Mouse (Mus musculus) lung, embryonic 14.5 days (tissue): ENCODE results near the gene Gfra4. TPM values are rescaled to one million over a fixed set of nuclear protein-coding genes. Genes with fewer than 3 reads are reported as not detected.
A peak's percentile ranks its signal among the peaks of the same experiment; 100 is the strongest.

Experiments used
- ATAC-seq: fragments of 200-750 bp; cut with Nextera tagmentation; 2 replicates; pipeline ENCODE4 v1.8.0; 2017; ENCODE audit warnings: mild to moderate bottlenecking, moderate TSS enrichment, moderate library complexity; ENCODE audit not compliant: insufficient read depth
- DNase-seq: peaks from one replicate; pipeline ENCODE4 v3.0.0-alpha.2; 2015
- H3K27ac ChIP-seq: fragments of 300-500 bp; sonication (generic); 2 replicates; pipeline ENCODE4 v1.5.1; 2014; ENCODE audit warnings: low read depth, mild to moderate bottlenecking, moderate library complexity
- H3K27me3 ChIP-seq: fragments of 300-500 bp; sonication (generic); 2 replicates; pipeline ENCODE4 v1.6.1; 2014; ENCODE audit warnings: low read length, control low read depth; ENCODE audit not compliant: insufficient read depth
- H3K36me3 ChIP-seq: fragments of 300-500 bp; sonication (generic); 2 replicates; pipeline ENCODE4 v1.6.1; 2014; ENCODE audit warnings: control low read depth; ENCODE audit not compliant: insufficient read depth
- H3K4me1 ChIP-seq: fragments of 300-500 bp; sonication (generic); 2 replicates; pipeline ENCODE4 v1.6.1; 2014; ENCODE audit warnings: antibody characterized with exemption, control low read depth; ENCODE audit not compliant: insufficient read depth
- H3K4me2 ChIP-seq: fragments of 300-500 bp; sonication (generic); 2 replicates; pipeline ENCODE4 v1.6.1; 2014; ENCODE audit warnings: mild to moderate bottlenecking
- H3K4me3 ChIP-seq: fragments of 300-500 bp; sonication (generic); 2 replicates; pipeline ENCODE4 v1.5.1; 2014; ENCODE audit warnings: low read depth, low read length
- H3K9ac ChIP-seq: fragments of 300-500 bp; sonication (generic); 2 replicates; pipeline ENCODE4 v1.6.1; 2014
- H3K9me3 ChIP-seq: fragments of 300-500 bp; sonication (generic); 2 replicates; pipeline ENCODE4 v1.6.1; 2016; ENCODE audit warnings: low read depth, low read length, control low read depth
- CTCF ChIP-seq: IDR thresholded peaks from 2 replicates; pipeline ENCODE4 v1.5.1; 2016; ENCODE audit warnings: antibody characterized with exemption, low read depth
- WGBS: fragments of 180-500 bp; shearing (Covaris S2); extraction: QIAGEN DNeasy Blood & Tissue Kit; methylation state at CpG from one replicate; pipeline ENCODE4 v1.1.7; 2014; 5-methylcytosine and 5-hydroxymethylcytosine counted together
- polyA plus RNA-seq: library from polyadenylated mRNA; unstranded; fragments of >200 nt; fragmentation: Nextera tagmentation; extraction: Ambion mirVana; gene quantifications from 2 replicates; pipeline ENCODE4 v1.2.1, GENCODE M21; 2014

The Gfra4 gene
- polyA plus RNA-seq, 1 experiment from 2014 or later: 13.5 TPM

GRCm38 (mm10) chr2:131072536-131072935 lies 29.6 kb upstream of the Gfra4 start:
- H3K9ac ChIP-seq: no peak overlapping the region
- H3K4me1 ChIP-seq: no peaks in the 10 kb centered on the region
- no peak for TF ChIP-seq CTCF
- DNase-seq (no peak), ATAC-seq (no peak)
- H3K27ac ChIP-seq: no peak overlapping the region
- H3K4me2 ChIP-seq: no peak overlapping the region
- H3K27me3 ChIP-seq: no peaks in the 10 kb centered on the region
- H3K36me3 ChIP-seq: no peaks in the 10 kb centered on the region
- H3K9me3 ChIP-seq: no peaks in the 10 kb centered on the region
- 75% methylated on average over 10 of the region's 10 CpGs for WGBS
- H3K4me3 ChIP-seq: no peak overlapping the region

GRCm38 (mm10) chr2:131067481-131067880 lies 24.6 kb upstream of the Gfra4 start:
- peak; percentile 86 for DNase-seq
- TF ChIP-seq CTCF: no peak

DNA sequence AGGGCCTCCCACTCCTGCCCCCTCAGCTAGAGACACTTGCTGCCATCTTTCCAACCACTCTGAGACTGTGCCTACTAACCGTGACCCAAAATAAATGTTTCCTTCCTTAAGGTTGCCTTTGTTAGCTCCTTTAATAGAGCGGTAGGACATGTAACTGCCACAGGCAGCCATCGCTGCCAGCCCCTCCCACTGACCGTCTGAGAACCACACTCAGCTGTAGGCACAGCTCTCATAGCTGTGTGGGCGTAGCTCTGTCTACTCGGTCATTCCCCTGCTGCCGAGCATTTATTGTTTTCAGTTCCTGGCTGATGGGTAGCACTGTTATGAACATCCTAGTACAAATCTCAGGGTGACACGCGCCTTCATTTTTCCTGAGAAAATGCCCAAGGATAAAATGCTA lies 23.5 kb upstream of the Gfra4 start:
- no peak for TF ChIP-seq CTCF
- Histone ChIP-seq H3K4me1 (0 out of 2 replicates have a peak, but pooled peaks cover 5% of the 10 kb centered on the region), H3K27me3 (peaks cover 25% of the 10 kb centered on the region; the same call in 1 of the 2 replicates), H3K9me3 (no peaks in the 10 kb centered on the region), H3K4me3 (no peak overlapping the region), H3K36me3 (no peaks in the 10 kb centered on the region), H3K27ac (no peak overlapping the region), H3K4me2 (no peak overlapping the region), H3K9ac (no peak overlapping the region)
- DNase-seq (no peak), ATAC-seq (no peak)
- WGBS: 57% methylated on average over 9 of the region's 9 CpGs

More at GRCm38 (mm10) chr2:131067481-131067880, 24.6 kb upstream of the Gfra4 start:
- no peak overlapping the region for H3K4me2 ChIP-seq
- H3K27me3 ChIP-seq: peaks cover 22% of the 10 kb centered on the region; the same call in 1 of the 2 replicates
- WGBS: 39% methylated on average over 6 of the region's 6 CpGs
- ATAC-seq: peak; percentile 53; the same call in 1 of the 2 replicates
- H3K4me3 ChIP-seq: no peak overlapping the region
- H3K36me3 ChIP-seq: no peaks in the 10 kb centered on the region
- H3K4me1 ChIP-seq: 0 out of 2 replicates have a peak, but pooled peaks cover 5% of the 10 kb centered on the region
- H3K9me3 ChIP-seq: no peaks in the 10 kb centered on the region
- no peak overlapping the region for H3K9ac ChIP-seq
- no peak overlapping the region for H3K27ac ChIP-seq

GRCm38 (mm10) chr2:131063404-131063864 lies 20.5 kb upstream of the Gfra4 start, which contains the start of gene Adam33:
Gene Adam33 (minus strand): TSS chr2:131063814.
- ATAC-seq (peak; percentile 45; the same call in 1 of the 2 replicates), DNase-seq (no peak)
- H3K4me1 ChIP-seq: peaks cover 14% of the 10 kb centered on the region; the same call in 1 of the 2 replicates
- no peak within 1 kb of the TSS for H3K27ac ChIP-seq
- H3K4me3 ChIP-seq: peak within 1 kb of the TSS; percentile 29
- H3K27me3 ChIP-seq: peaks cover 28% of the 10 kb centered on the region; the same call in 1 of the 2 replicates
- peak within 1 kb of the TSS; percentile 62 for H3K4me2 ChIP-seq
- H3K36me3 ChIP-seq: no peaks in the 10 kb centered on the region
- H3K9me3 ChIP-seq: no peaks in the 10 kb centered on the region
- TF ChIP-seq CTCF: no peak
- peak within 1 kb of the TSS; percentile 40 for H3K9ac ChIP-seq
- 3% methylated on average over 27 of the region's 27 CpGs for WGBS

- ATAC-seq: no peak
- no peak for DNase-seq
- H3K27me3 ChIP-seq: peaks cover 30% of the 10 kb centered on the region; the same call in 1 of the 2 replicates
- no peak overlapping the region for H3K4me3 ChIP-seq
- H3K4me1 ChIP-seq: peaks cover 14% of the 10 kb centered on the region; the same call in 1 of the 2 replicates
- no peak overlapping the region for H3K4me2 ChIP-seq
- no peaks in the 10 kb centered on the region for H3K9me3 ChIP-seq
- no peaks in the 10 kb centered on the region for H3K36me3 ChIP-seq
- WGBS: 48% methylated on average over 5 of the region's 5 CpGs
- no peak overlapping the region for H3K9ac ChIP-seq
- TF ChIP-seq CTCF: no peak
- H3K27ac ChIP-seq: no peak overlapping the region
These were observed 18.7 kb upstream of the Gfra4 start for GRCm38 (mm10) chr2:131061607-131062006.

- no peak for TF ChIP-seq CTCF
- no peak for ATAC-seq
- H3K27me3 ChIP-seq: peaks cover 38% of the 10 kb centered on the region
These were observed 17.9 kb upstream of the Gfra4 start for GRCm38 (mm10) chr2:131060784-131061183.

GRCm38 (mm10) chr2:131059781-131060540 lies 17.1 kb upstream of the Gfra4 start:
- H3K9ac ChIP-seq: no peak overlapping the region; the same call in 1 of the 2 replicates
- DNase-seq (no peak), ATAC-seq (no peak)
- no peak overlapping the region for H3K4me2 ChIP-seq
- 67% methylated on average over 9 of the region's 9 CpGs for WGBS
- TF ChIP-seq CTCF: no peak
- H3K4me3 ChIP-seq: no peak overlapping the region
- H3K27me3 ChIP-seq: peaks cover 42% of the 10 kb centered on the region
- no peak overlapping the region; the same call in none of the 2 replicates for H3K27ac ChIP-seq
- peaks cover 14% of the 10 kb centered on the region; the same call in 1 of the 2 replicates for H3K4me1 ChIP-seq
- H3K9me3 ChIP-seq: no peaks in the 10 kb centered on the region
- no peaks in the 10 kb centered on the region for H3K36me3 ChIP-seq

More at GRCm38 (mm10) chr2:131060784-131061183, 17.9 kb upstream of the Gfra4 start:
- H3K4me1 ChIP-seq: peaks cover 14% of the 10 kb centered on the region; the same call in 1 of the 2 replicates
- H3K9ac ChIP-seq: no peak overlapping the region
- H3K4me2 ChIP-seq: no peak overlapping the region
- no peak overlapping the region for H3K4me3 ChIP-seq
- no peak for DNase-seq
- no peak overlapping the region for H3K27ac ChIP-seq
- H3K36me3 ChIP-seq: no peaks in the 10 kb centered on the region
- WGBS: 71% methylated on average over 6 of the region's 6 CpGs
- no peaks in the 10 kb centered on the region for H3K9me3 ChIP-seq
